Mouse (Mus musculus) liver, embryonic 16.5 days (tissue): ENCODE measurements around the gene Ada. TPM values are rescaled to one million over a fixed set of nuclear protein-coding genes. Genes with fewer than 3 reads are reported as not detected.

ENCODE experiments used
- ATAC-seq: fragments of 200-750 bp; cut with Nextera tagmentation; 2 replicates; pipeline ENCODE4 v1.8.0; 2017; ENCODE audit warnings: low read depth, mild to moderate bottlenecking, moderate number of reproducible peaks, moderate library complexity
- H3K27ac ChIP-seq: fragments of 300-500 bp; sonication (generic); 2 replicates; pipeline ENCODE4 v1.5.1; 2014; ENCODE audit warnings: mild to moderate bottlenecking, low read length
- H3K27me3 ChIP-seq: fragments of 300-500 bp; sonication (generic); 2 replicates; pipeline ENCODE4 v1.6.1; 2014; ENCODE audit warnings: low read depth, low read length, mixed read lengths; ENCODE audit not compliant: control insufficient read depth, insufficient read depth
- H3K36me3 ChIP-seq: fragments of 300-500 bp; sonication (generic); 2 replicates; pipeline ENCODE4 v1.6.1; 2014; ENCODE audit warnings: mild to moderate bottlenecking; ENCODE audit not compliant: control insufficient read depth, insufficient read depth
- H3K4me1 ChIP-seq: fragments of 300-500 bp; sonication (generic); 2 replicates; pipeline ENCODE4 v1.6.1; 2014; ENCODE audit warnings: low read depth, low read length, mixed read lengths; ENCODE audit not compliant: control insufficient read depth
- H3K4me2 ChIP-seq: fragments of 300-500 bp; sonication (generic); 2 replicates; pipeline ENCODE4 v1.6.1; 2014; ENCODE audit warnings: low read depth, low read length, mixed read lengths
- H3K4me3 ChIP-seq: fragments of 300-500 bp; sonication (generic); 2 replicates; pipeline ENCODE4 v1.5.1; 2014; ENCODE audit warnings: low read depth, mild to moderate bottlenecking, low read length
- H3K9ac ChIP-seq: fragments of 300-500 bp; sonication (generic); 2 replicates; pipeline ENCODE4 v1.6.1; 2014; ENCODE audit warnings: low read depth, low read length
- H3K9me3 ChIP-seq: fragments of 300-500 bp; sonication (generic); replicated peaks from 2 replicates; pipeline ENCODE4 v1.6.1; 2016; ENCODE audit warnings: low read length; ENCODE audit not compliant: control insufficient read depth
- WGBS: fragments of 180-500 bp; shearing (Covaris S2); extraction: QIAGEN DNeasy Blood & Tissue Kit; methylation state at CpG from one replicate; pipeline ENCODE4 v1.1.7; 2014; ENCODE audit not compliant: insufficient replicate concordance; 5-methylcytosine and 5-hydroxymethylcytosine counted together
- polyA plus RNA-seq: library from polyadenylated mRNA; unstranded; fragments of >200 nt; fragmentation: Nextera tagmentation; extraction: Ambion mirVana; gene quantifications from 2 replicates; pipeline ENCODE4 v1.2.1, GENCODE M21; 2015

Gene Ada
- polyA plus RNA-seq, 1 experiment from 2014 or later, result 3.4 TPM

- H3K36me3 ChIP-seq, result no peaks in the 10 kb centered on the region
- no peak overlapping the region for H3K27ac ChIP-seq
- no peak overlapping the region for H3K4me2 ChIP-seq
- H3K27me3 ChIP-seq, result no peaks in the 10 kb centered on the region
- peaks cover 29% of the 10 kb centered on the region for H3K4me1 ChIP-seq
- ATAC-seq, result no peak
- H3K9me3 ChIP-seq, result no peaks in the 10 kb centered on the region
- H3K9ac ChIP-seq, result no peak overlapping the region
- H3K4me3 ChIP-seq, result no peak overlapping the region
- 41% methylated on average over 5 of the region's 5 CpGs for WGBS
Measured at GRCm38 (mm10) chr2:163710606-163711159, 39.4 kb downstream of the Ada start.

GRCm38 (mm10) chr2:163710000-163710399, 40.0 kb downstream of the Ada start:
- no peaks in the 10 kb centered on the region for H3K9me3 ChIP-seq
- no peak for ATAC-seq
- H3K4me2 ChIP-seq, result no peak overlapping the region
- 81% methylated on average over 9 of the region's 9 CpGs for WGBS
- H3K27me3 ChIP-seq, result no peaks in the 10 kb centered on the region
- no peak overlapping the region for H3K27ac ChIP-seq
- H3K4me1 ChIP-seq, result peaks cover 29% of the 10 kb centered on the region
- no peak overlapping the region for H3K4me3 ChIP-seq
- H3K9ac ChIP-seq, result no peak overlapping the region
- no peaks in the 10 kb centered on the region for H3K36me3 ChIP-seq

- no peak overlapping the region for H3K9ac ChIP-seq
- H3K9me3 ChIP-seq, result no peaks in the 10 kb centered on the region
- peaks cover 34% of the 10 kb centered on the region for H3K4me1 ChIP-seq
- WGBS, result 51% methylated on average over 6 of the region's 6 CpGs
- no peak overlapping the region for H3K27ac ChIP-seq
- no peak overlapping the region for H3K4me3 ChIP-seq
- no peak overlapping the region for H3K4me2 ChIP-seq
- H3K36me3 ChIP-seq, result peaks cover 5% of the 10 kb centered on the region; the same call in 1 of the 2 replicates
- H3K27me3 ChIP-seq, result no peaks in the 10 kb centered on the region
- no peak for ATAC-seq
Measured at GRCm38 (mm10) chr2:163708763-163709250, 41.2 kb downstream of the Ada start.

- H3K36me3 ChIP-seq, result peaks cover 5% of the 10 kb centered on the region; the same call in 1 of the 2 replicates
- no peak overlapping the region for H3K4me3 ChIP-seq
- WGBS, result 21% methylated on average over 5 of the region's 5 CpGs
- no peak; the same call in 1 of the 2 replicates for ATAC-seq
- no peak overlapping the region for H3K4me2 ChIP-seq
- no peaks in the 10 kb centered on the region for H3K27me3 ChIP-seq
- H3K4me1 ChIP-seq, result peaks cover 37% of the 10 kb centered on the region
- H3K9ac ChIP-seq, result no peak overlapping the region
- H3K27ac ChIP-seq, result no peak overlapping the region
- no peaks in the 10 kb centered on the region for H3K9me3 ChIP-seq
Measured at GRCm38 (mm10) chr2:163708321-163708720, 41.7 kb downstream of the Ada start.

GRCm38 (mm10) chr2:163703599-163704260, 46.3 kb downstream of the Ada start:
- H3K4me1 ChIP-seq, result peaks cover 29% of the 10 kb centered on the region

GRCm38 (mm10) chr2:163702921-163703320, 47.1 kb downstream of the Ada start:
- H3K9me3 ChIP-seq, result no peaks in the 10 kb centered on the region
- no peak overlapping the region for H3K4me3 ChIP-seq
- H3K9ac ChIP-seq, result no peak overlapping the region
- H3K36me3 ChIP-seq, result peaks cover 5% of the 10 kb centered on the region; the same call in 1 of the 2 replicates
- no peak for ATAC-seq
- H3K27me3 ChIP-seq, result no peaks in the 10 kb centered on the region
- peaks cover 34% of the 10 kb centered on the region for H3K4me1 ChIP-seq
- H3K4me2 ChIP-seq, result no peak overlapping the region
- WGBS, result 47% methylated on average over 5 of the region's 5 CpGs
- H3K27ac ChIP-seq, result peak overlapping the region; percentile 35; the same call in 1 of the 2 replicates

More at GRCm38 (mm10) chr2:163703599-163704260, 46.3 kb downstream of the Ada start:
- Histone ChIP-seq H3K4me2 (no peak overlapping the region), H3K9ac (no peak overlapping the region), H3K27me3 (no peaks in the 10 kb centered on the region), H3K27ac (no peak overlapping the region), H3K9me3 (no peaks in the 10 kb centered on the region), H3K36me3 (peaks cover 5% of the 10 kb centered on the region; the same call in 1 of the 2 replicates), H3K4me3 (no peak overlapping the region)
- WGBS, result 62% methylated on average over 5 of the region's 5 CpGs
- ATAC-seq, result no peak

- no peak overlapping the region for H3K4me3 ChIP-seq
- WGBS, result 58% methylated on average over 7 of the region's 7 CpGs
- H3K4me2 ChIP-seq, result no peak overlapping the region
- no peak for ATAC-seq
- H3K36me3 ChIP-seq, result peaks cover 5% of the 10 kb centered on the region; the same call in 1 of the 2 replicates
- H3K4me1 ChIP-seq, result peaks cover 39% of the 10 kb centered on the region
- peak overlapping the region; percentile 35; the same call in 1 of the 2 replicates for H3K27ac ChIP-seq
- H3K27me3 ChIP-seq, result no peaks in the 10 kb centered on the region
- H3K9ac ChIP-seq, result no peak overlapping the region
- no peaks in the 10 kb centered on the region for H3K9me3 ChIP-seq
Measured at GRCm38 (mm10) chr2:163702431-163702830, 47.6 kb downstream of the Ada start.

- H3K27ac ChIP-seq, result 0 out of 2 replicates have a peak overlapping the region, but pooled peaks have one; percentile 6
- ATAC-seq, result peak; percentile 53; the same call in 1 of the 2 replicates
- H3K4me2 ChIP-seq, result no peak overlapping the region
- no peaks in the 10 kb centered on the region for H3K9me3 ChIP-seq
- no peaks in the 10 kb centered on the region for H3K27me3 ChIP-seq
- peaks cover 57% of the 10 kb centered on the region for H3K4me1 ChIP-seq
- WGBS, result 54% methylated on average over 11 of the region's 11 CpGs
- no peak overlapping the region for H3K4me3 ChIP-seq
- 0 out of 2 replicates have a peak, but pooled peaks cover under 1% of the 10 kb centered on the region for H3K36me3 ChIP-seq
- no peak overlapping the region for H3K9ac ChIP-seq
Measured at GRCm38 (mm10) chr2:163699078-163699780, 50.8 kb downstream of the Ada start.
